In the genomic region with DNA sequence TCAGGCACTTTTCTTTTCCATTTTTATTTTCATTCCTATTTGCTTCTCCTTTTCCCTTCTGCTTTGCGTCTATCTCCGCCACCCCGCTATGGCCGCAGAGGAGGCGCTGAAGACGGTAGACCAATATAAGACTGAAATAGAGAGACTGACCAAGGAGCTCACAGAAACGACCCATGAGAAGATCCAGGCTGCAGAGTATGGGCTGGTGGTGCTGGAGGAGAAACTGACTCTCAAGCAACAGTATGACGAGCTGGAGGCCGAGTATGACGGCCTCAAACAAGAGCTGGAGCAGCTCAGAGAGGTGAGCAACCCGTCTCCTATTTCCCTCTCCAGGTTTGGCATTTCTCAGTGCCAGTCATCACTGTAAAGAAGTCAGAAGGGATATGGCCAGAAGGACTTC, we compare ENCODE assay signal across 8 mouse cellular contexts. TPM values are rescaled to one million over a fixed set of nuclear protein-coding genes. Genes with fewer than 3 reads are reported as not detected.
A peak's percentile ranks its signal among the peaks of the same experiment; 100 is the strongest.
DNase-seq lines count a peak whose midpoint lies in the region; ATAC-seq and TF ChIP-seq lines count a peak whose summit lies in the region.

No protein-coding gene starts in this region.

- H3K9me3 ChIP-seq in forebrain, embryonic 11.5 days (ENCODE audit: control insufficient read depth, low read length), result no peaks in the 10 kb centered on the region
- no peaks in the 10 kb centered on the region for H3K9me3 ChIP-seq in intestine, embryonic 16.5 days (ENCODE audit: control insufficient read depth, low read length)
- no peaks in the 10 kb centered on the region for H3K9me3 ChIP-seq in liver, embryonic 12.5 days (replicated peaks)

- WGBS in forebrain, embryonic 11.5 days, result 2% methylated on average over 11 of the region's 11 CpGs
- under 1% methylated on average over 11 of the region's 11 CpGs for WGBS in intestine, embryonic 16.5 days
- 2% methylated on average over 11 of the region's 11 CpGs for WGBS in liver, embryonic 12.5 days (ENCODE audit: insufficient replicate concordance)

- peak overlapping the region; percentile 84 for H3K9ac ChIP-seq in forebrain, embryonic 11.5 days (ENCODE audit: low read length)
- H3K9ac ChIP-seq in intestine, embryonic 16.5 days (ENCODE audit: low read depth, low read length), result peak overlapping the region; percentile 73
- H3K9ac ChIP-seq in liver, embryonic 12.5 days, result peak overlapping the region; percentile 66

- no peak for DNase-seq in testis, postnatal 10 days (ENCODE audit: low spot score)
- DNase-seq in c-Kit-positive CD71-positive TER-119-negative erythroid progenitor cells, embryonic 14.5 days (ENCODE audit: low read depth), result peak; percentile 15
- no peak for DNase-seq in forebrain, embryonic 11.5 days (ENCODE audit: low spot score)
- peak; percentile 11 for DNase-seq in right cerebral cortex, postnatal 14 days
- no peak for DNase-seq in T-cell, adult 2 months (ENCODE audit: low spot score)

- peaks cover 5% of the 10 kb centered on the region for H3K4me1 ChIP-seq in testis, adult 2 months (ENCODE audit: control insufficient read depth, insufficient read depth, low read length)
- no peaks in the 10 kb centered on the region for H3K4me1 ChIP-seq in forebrain, embryonic 11.5 days (replicated peaks; ENCODE audit: control insufficient read depth, insufficient read depth, low read length)
- H3K4me1 ChIP-seq in intestine, embryonic 16.5 days (ENCODE audit: control insufficient read depth, insufficient read depth, low read length), result no peaks in the 10 kb centered on the region
- peaks cover 7% of the 10 kb centered on the region; the same call in 1 of the 2 replicates for H3K4me1 ChIP-seq in liver, embryonic 12.5 days

- peak overlapping the region; percentile 86 for H3K4me3 ChIP-seq in testis, adult 2 months (ENCODE audit: control insufficient read depth, low read depth, low read length)
- peak overlapping the region; percentile 73 for H3K4me3 ChIP-seq in forebrain, embryonic 11.5 days (ENCODE audit: low read depth, low read length)
- peak overlapping the region; percentile 68 for H3K4me3 ChIP-seq in intestine, embryonic 16.5 days (ENCODE audit: low read length)
- peak overlapping the region; percentile 60 for H3K4me3 ChIP-seq in liver, embryonic 12.5 days

- H3K4me2 ChIP-seq in forebrain, embryonic 11.5 days (ENCODE audit: low read depth, low read length, severe bottlenecking), result peak overlapping the region; percentile 50
- peak overlapping the region; percentile 69 for H3K4me2 ChIP-seq in intestine, embryonic 16.5 days (ENCODE audit: low read depth, low read length)
- H3K4me2 ChIP-seq in liver, embryonic 12.5 days, result peak overlapping the region; percentile 76

- no peak for TF ChIP-seq POLR2A in testis, adult 2 months (IDR thresholded peaks at IDR 0.05; ENCODE audit: control insufficient read depth, low read depth, low read length)

- H3K27ac ChIP-seq in testis, adult 2 months (ENCODE audit: control insufficient read depth, insufficient read depth, low read depth, low read length), result no peak overlapping the region
- peak overlapping the region; percentile 78; the same call in 1 of the 2 replicates for H3K27ac ChIP-seq in forebrain, embryonic 11.5 days (ENCODE audit: low read depth, low read length)
- peak overlapping the region; percentile 67 for H3K27ac ChIP-seq in intestine, embryonic 16.5 days (ENCODE audit: low read length)
- H3K27ac ChIP-seq in liver, embryonic 12.5 days, result no peak overlapping the region

- ATAC-seq in forebrain, embryonic 11.5 days (replicated peaks; ENCODE audit: low FRiP score), result peak; percentile 34
- peak; percentile 59 for ATAC-seq in intestine, embryonic 16.5 days
- ATAC-seq in liver, embryonic 12.5 days, result peak; percentile 65

- no peaks in the 10 kb centered on the region for H3K36me3 ChIP-seq in testis, adult 2 months (ENCODE audit: control insufficient read depth, insufficient read depth, low read length)
- no peaks in the 10 kb centered on the region for H3K36me3 ChIP-seq in forebrain, embryonic 11.5 days (ENCODE audit: control insufficient read depth, insufficient read depth, low read length)
- no peaks in the 10 kb centered on the region for H3K36me3 ChIP-seq in intestine, embryonic 16.5 days (ENCODE audit: control insufficient read depth, insufficient read depth, low read length)
- no peaks in the 10 kb centered on the region for H3K36me3 ChIP-seq in liver, embryonic 12.5 days

- TF ChIP-seq CTCF in testis, adult 2 months (IDR thresholded peaks at IDR 0.05; ENCODE audit: control insufficient read depth, insufficient read depth, insufficient replicate concordance, low read depth, low read length), result no peak

- no peaks in the 10 kb centered on the region for H3K27me3 ChIP-seq in testis, adult 2 months (ENCODE audit: control insufficient read depth, insufficient read depth, low read length)
- H3K27me3 ChIP-seq in forebrain, embryonic 11.5 days (ENCODE audit: control insufficient read depth, insufficient read depth, low read length), result no peaks in the 10 kb centered on the region
- H3K27me3 ChIP-seq in intestine, embryonic 16.5 days (replicated peaks; ENCODE audit: control insufficient read depth, insufficient read depth, low read length), result no peaks in the 10 kb centered on the region
- H3K27me3 ChIP-seq in liver, embryonic 12.5 days (replicated peaks), result no peaks in the 10 kb centered on the region

RNA-seq across cellular contexts. Expression of gene Bicd1, which starts 0.7 kb away (rescaled TPM):
- 1.3 and 2.2 TPM in 2 replicates for polyA plus RNA-seq in testis, adult 2 months (2012; rRNA removed)
- polyA plus RNA-seq in forebrain, embryonic 11.5 days (2014; fragmentation: Nextera tagmentation; extraction: Ambion mirVana), result 19.5 and 22.4 TPM in 2 replicates
- polyA plus RNA-seq in intestine, embryonic 16.5 days (2015; fragmentation: Nextera tagmentation; extraction: Ambion mirVana), result 10.9 and 11.4 TPM in 2 replicates
- polyA plus RNA-seq in liver, embryonic 12.5 days (2016; fragmentation: Nextera tagmentation; extraction: Ambion mirVana), result 1.5 and 2.1 TPM in 2 replicates

Comparison
In these comparisons a context has a peak if more than half of its experiments do, and no peak if none do; other contexts are left out.
1. H3K27ac ChIP-seq: peak in forebrain, embryonic 11.5 days (single experiment) and intestine, embryonic 16.5 days (single experiment); none in testis, adult 2 months (single experiment) and liver, embryonic 12.5 days (single experiment).
2. DNase-seq: peak in c-Kit-positive CD71-positive TER-119-negative erythroid progenitor cells, embryonic 14.5 days (single experiment) and right cerebral cortex, postnatal 14 days (single experiment); none in testis, postnatal 10 days (single experiment), forebrain, embryonic 11.5 days (single experiment) and T-cell, adult 2 months (single experiment).
3. Peak in every context shown above with its lines, with median percentiles within 50 percentile points of each other: H3K4me3 ChIP-seq, ATAC-seq, H3K4me2 ChIP-seq and H3K9ac ChIP-seq.